Mouse (Mus musculus): ENCODE measurements around the gene Dnah9.

Gene Dnah9

DNA sequence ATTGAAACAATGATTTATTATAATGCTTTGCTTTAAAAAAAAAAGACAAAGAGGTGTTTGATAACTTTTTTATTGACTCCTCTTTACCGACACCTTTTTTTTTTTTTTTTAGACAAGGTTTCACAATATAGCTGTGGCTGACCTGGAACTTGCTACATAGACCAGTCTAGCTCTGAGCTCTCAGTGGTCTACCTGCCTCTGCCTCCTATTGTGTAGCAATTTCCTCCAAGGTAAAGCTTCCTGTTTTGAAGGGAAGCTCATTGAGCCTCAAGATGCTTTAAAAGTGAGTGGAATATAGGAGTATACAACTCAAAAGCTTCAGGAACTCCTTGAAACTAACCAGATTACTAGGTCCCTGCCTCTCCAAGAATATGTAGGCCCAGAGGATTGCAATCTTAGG is 372.5 kb downstream of the Dnah9 start:
- DNase-seq (ENCODE audit: low read depth, low spot score) = no peak

DNA sequence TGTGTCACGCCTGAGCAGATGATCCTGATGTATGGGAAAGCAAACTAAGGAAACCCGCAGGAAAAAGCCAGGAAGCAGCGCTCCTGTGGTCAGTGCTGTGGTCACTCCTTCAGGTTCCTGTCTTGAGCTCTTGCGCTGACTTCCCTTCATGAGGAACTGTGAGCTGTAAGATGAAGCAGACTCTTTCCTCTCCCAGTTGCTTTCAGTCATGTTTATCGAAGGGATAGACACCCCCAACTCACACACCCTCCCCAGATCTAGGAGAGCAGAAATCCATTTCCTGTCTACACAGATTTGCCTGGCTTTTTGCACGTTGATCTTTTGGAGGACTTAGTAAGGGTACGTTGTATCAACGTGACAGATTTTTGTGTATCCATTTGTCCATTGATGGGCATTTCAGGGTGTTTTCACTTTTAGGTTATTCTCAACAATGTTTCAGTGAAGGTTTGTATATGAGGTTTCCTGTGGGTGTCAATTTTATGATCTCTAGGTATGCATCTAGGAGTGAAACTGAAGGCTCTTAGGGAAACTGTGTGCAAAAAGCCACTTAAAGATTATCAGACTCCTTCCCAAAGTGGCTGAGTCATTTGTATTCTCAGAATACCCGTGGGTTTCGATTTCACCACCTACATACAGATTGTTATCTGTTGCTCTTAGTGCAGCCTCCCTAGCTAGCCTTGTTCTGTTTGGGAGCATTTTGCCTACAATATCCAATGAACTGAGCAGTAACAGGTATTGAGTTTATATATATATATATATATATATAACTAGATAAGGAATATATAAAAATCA is 373.7 kb downstream of the Dnah9 start:
- no peak for DNase-seq (ENCODE audit: low read depth, low spot score)

DNA sequence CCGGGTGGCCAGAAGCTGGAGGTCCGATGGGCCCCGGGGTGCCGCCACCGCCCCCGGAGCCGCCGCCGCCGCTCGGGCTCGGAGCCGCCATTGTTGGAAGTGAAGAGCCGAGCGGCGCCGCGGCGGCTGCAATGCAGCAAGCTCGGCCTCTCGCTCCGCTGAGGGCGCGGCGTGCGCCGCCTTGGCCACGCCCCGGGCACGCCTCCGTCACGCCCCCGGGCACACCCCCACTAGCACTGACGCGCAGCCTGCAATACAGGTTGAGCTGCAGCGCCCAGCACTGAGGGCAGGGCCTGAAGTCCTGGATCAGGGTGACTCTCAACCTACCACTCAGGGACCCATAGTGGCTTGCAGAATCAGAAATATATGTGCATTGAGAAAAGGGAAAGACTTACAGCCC is 380.2 kb downstream of the Dnah9 start, which contains the start of gene Map2k4:
Map2k4 (minus strand) TSS at position 144 of the 400 bp plus-strand sequence.
- peak; percentile 81 for DNase-seq (ENCODE audit: low read depth, low spot score)

DNA sequence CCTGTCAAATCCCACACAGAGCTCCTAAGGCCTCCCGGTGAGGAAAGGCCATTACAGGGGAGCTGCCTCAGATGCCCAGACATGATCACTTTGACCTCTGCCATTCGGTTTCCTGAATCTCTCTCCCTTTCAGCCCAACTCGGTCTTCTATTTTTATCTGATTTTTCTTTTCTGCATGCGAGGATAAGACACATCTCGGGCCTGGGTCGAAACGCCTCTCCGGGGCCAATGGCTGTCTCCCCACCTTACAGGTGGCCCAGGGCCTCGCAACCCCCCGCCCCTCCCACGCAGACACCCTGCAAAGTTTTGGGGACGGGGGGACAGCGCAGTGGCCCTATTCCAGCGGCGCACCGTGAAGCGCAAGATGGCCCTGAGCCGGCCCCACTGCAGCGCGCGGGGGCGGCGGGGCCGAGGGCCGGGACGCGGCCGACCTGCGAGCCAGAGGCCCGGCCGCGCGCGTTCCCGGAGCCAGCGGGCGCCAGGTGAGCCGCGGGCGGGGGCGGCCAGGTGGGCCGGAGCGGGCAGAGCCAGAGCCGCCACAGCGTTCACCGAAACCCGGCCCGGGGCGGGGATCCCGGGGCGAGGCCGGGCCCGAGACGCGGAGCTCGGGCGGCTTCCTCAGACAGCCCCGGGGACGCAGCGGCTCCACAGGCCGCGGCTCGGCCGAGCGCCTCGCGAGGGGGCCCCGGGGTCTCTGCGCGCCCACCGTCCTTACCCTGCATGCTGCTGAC is 380.8 kb downstream of the Dnah9 start:
- DNase-seq (ENCODE audit: low read depth, low spot score) = no peak

DNA sequence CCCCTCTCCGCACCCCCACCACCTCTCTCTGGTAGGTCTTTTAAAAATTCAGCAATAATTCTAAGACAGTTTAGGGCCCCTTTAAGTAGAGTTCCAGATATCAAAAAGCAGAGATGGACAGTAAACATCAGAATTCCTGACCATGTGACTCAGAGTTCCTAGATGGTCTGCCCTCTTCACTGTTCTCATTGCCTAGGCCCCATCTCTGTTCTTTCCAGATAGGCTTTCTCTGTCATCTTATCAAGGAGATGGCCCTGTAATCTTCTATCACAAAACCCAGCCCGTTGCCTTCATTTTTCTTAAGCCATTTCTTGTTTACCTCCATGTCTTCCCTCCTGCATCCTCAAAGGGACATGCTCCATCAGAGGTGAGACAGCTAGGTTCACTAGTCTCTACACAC is 382.2 kb downstream of the Dnah9 start:
- no peak for DNase-seq (ENCODE audit: low read depth, low spot score)

DNA sequence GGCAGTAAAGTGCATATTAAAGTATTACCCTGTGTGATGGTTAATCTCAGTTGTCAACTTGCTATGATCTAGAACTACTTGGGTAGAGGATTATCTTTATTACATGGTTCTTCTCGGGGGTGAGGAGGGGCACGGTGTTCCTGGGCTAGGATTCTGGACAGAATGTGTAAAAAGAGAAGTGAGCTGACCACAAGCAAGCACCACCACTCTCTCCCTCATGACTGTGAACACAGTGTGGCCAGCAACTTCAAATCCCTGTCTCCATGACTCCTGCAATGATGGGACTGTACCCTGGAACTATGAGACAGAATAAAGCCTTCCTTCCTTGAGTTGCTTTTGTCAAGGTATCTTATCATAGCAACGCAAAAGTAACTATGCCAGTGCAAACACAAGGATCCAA is 386.8 kb downstream of the Dnah9 start:
- no peak for DNase-seq (ENCODE audit: low read depth, low spot score)

Measured in retina, postnatal 7 days (tissue).